Mouse (Mus musculus) embryonic facial prominence, embryonic 13.5 days (tissue): ENCODE measurements at regions not wholly inside any gene's neighbourhood (a gene's known extent, or its start where the extent isn't known, plus 50 kb on each side); places are given as distances from the start of the nearest gene placed in this dataset. TPM values are rescaled to one million over a fixed set of nuclear protein-coding genes. Genes with fewer than 3 reads are reported as not detected.

ENCODE experiments used
- ATAC-seq: fragments of 200-750 bp; cut with Nextera tagmentation; 2 replicates; pipeline ENCODE4 v1.8.0; 2017; ENCODE audit warnings: low read depth; ENCODE audit not compliant: insufficient number of reproducible peaks, insufficient read depth, low FRiP score, low TSS enrichment
- H3K27ac ChIP-seq: fragments of 300-500 bp; sonication (generic); 2 replicates; pipeline ENCODE4 v1.5.1; 2015; ENCODE audit warnings: moderate library complexity, mild to moderate bottlenecking, inconsistent platforms
- H3K27me3 ChIP-seq: fragments of 300-500 bp; sonication (generic); 2 replicates; pipeline ENCODE4 v1.6.1; 2015; ENCODE audit warnings: mild to moderate bottlenecking, inconsistent platforms
- H3K36me3 ChIP-seq: fragments of 300-500 bp; sonication (generic); 2 replicates; pipeline ENCODE4 v1.6.1; 2015; ENCODE audit warnings: mild to moderate bottlenecking, inconsistent platforms
- H3K4me1 ChIP-seq: fragments of 300-500 bp; sonication (generic); 2 replicates; pipeline ENCODE4 v1.6.1; 2015; ENCODE audit warnings: inconsistent platforms
- H3K4me2 ChIP-seq: fragments of 300-500 bp; sonication (generic); 2 replicates; pipeline ENCODE4 v1.6.1; 2015; ENCODE audit warnings: moderate library complexity, mild to moderate bottlenecking, inconsistent platforms
- H3K4me3 ChIP-seq: fragments of 300-500 bp; sonication (generic); 2 replicates; pipeline ENCODE4 v1.5.1; 2015; ENCODE audit warnings: mild to moderate bottlenecking, inconsistent platforms
- H3K9ac ChIP-seq: fragments of 300-500 bp; sonication (generic); 2 replicates; pipeline ENCODE4 v1.6.1; 2015; ENCODE audit warnings: mild to moderate bottlenecking, inconsistent platforms
- H3K9me3 ChIP-seq: fragments of 300-500 bp; sonication (generic); 2 replicates; pipeline ENCODE4 v1.6.1; 2016; ENCODE audit warnings: inconsistent platforms
- WGBS: fragments of 180-500 bp; shearing (Covaris S2); methylation state at CpG from one replicate; pipeline ENCODE4 v1.1.7; 2015; ENCODE audit warnings: mixed read lengths; 5-methylcytosine and 5-hydroxymethylcytosine counted together
- microRNA counts: library from miRNA; unstranded; fragments of <30 nt; microRNA quantifications from one replicate; lab custom pipeline; 2016
- microRNA-seq: library from miRNA; unstranded; fragments of <30 nt; microRNA quantifications from one replicate; pipeline ENCODE4, GENCODE M21; 2016

DNA sequence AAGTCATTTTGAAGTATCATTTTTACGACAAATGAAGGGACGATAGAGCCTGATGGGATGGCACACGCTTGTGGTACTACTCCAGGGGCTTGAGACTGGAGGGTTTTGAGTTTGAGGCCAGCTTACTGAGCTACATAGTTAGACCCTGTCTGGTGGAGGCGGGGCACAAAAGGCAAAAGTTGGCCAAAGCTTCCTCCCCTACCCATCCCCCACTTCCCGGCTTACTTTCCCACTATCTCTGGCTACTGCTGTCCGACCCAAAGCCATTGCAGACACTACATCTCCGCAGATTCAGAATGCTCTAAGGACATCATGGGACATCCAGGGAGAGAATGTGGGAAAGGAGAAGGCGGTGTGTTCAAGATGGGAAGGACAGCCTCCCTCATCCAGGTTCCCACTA is 493.1 kb downstream of the Prss52 start:
- Histone ChIP-seq H3K36me3 (no peaks in the 10 kb centered on the region), H3K27me3 (peaks cover 36% of the 10 kb centered on the region), H3K27ac (no peak overlapping the region), H3K4me1 (no peaks in the 10 kb centered on the region), H3K4me2 (no peak overlapping the region), H3K4me3 (no peak overlapping the region), H3K9ac (no peak overlapping the region), H3K9me3 (no peaks in the 10 kb centered on the region)
- 69% methylated on average over 8 of the region's 8 CpGs for WGBS
- ATAC-seq, result no peak

MicroRNAs in the stretch of these regions (microRNA counts, 519-probe panel; counts per million panel counts)
- microRNA mmu-miR-124 (lab: Ali Mortazavi, UCI), result 3,111 counts per million, percentile 71 among the panel's probes with 10 or more counts

Small RNA genes in the stretch of these regions (microRNA-seq; reads per million reads assigned to microRNA genes)
- gene Mir124a-1 (not detected), gene Mir3078 (not detected)
